Mouse (Mus musculus): ENCODE measurements around the gene Pomgnt1.

DNA sequence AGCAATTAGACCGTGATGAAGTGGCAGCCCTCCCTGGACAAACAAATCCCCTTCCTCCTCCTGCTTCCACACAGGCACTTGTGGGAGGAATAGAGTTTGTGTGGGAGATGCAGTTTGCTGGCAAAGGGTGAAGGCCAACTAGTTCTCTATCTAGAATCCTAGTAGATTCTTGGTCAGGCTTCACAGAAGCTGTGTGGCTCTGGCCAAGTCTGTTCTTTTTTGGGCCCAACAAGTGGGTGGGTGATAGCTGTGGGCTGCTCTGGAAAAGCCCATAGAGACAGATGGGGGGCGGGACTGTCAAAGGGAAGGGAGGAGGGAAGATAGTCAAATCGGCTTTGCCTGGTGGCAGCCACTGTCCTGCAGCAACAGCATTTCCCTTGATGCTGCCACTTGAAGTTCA lies 37.1 kb downstream of the Pomgnt1 start:
- TF ChIP-seq CTCF (IDR thresholded peaks at IDR 0.05; ENCODE audit: low read depth) (no peak), EP300 (optimal IDR thresholded peaks at IDR 0.05) (no peak)
